Mouse (Mus musculus): ENCODE measurements around the gene Pkd1. TPM values are rescaled to one million over a fixed set of nuclear protein-coding genes. Genes with fewer than 3 reads are reported as not detected.

Gene Pkd1
- polyA plus RNA-seq, 1 experiment, result 13.0 TPM

GRCm38 (mm10) chr17:24558600-24559099, 9.0 kb downstream of the Pkd1 start:
- no peak overlapping the region for H3K4me3 ChIP-seq (ENCODE audit: low read depth, low read length)
- no peak overlapping the region for H3K27ac ChIP-seq (ENCODE audit: insufficient read depth, low read length)
- no peaks in the 10 kb centered on the region for H3K36me3 ChIP-seq (ENCODE audit: control insufficient read depth, insufficient read depth, low read length, poor library complexity, severe bottlenecking)
- no peak overlapping the region for H3K9ac ChIP-seq (ENCODE audit: low read depth, poor library complexity, severe bottlenecking)
- H3K4me1 ChIP-seq (ENCODE audit: control insufficient read depth, insufficient read depth, low read length), result peaks cover 1% of the 10 kb centered on the region
- no peaks in the 10 kb centered on the region for H3K9me3 ChIP-seq (replicated peaks; ENCODE audit: control insufficient read depth, insufficient read depth, low read length, poor library complexity, severe bottlenecking)
- no peaks in the 10 kb centered on the region for H3K27me3 ChIP-seq (ENCODE audit: control insufficient read depth, insufficient read depth, low read length, poor library complexity, severe bottlenecking)
- TF ChIP-seq POLR2A (IDR thresholded peaks at IDR 0.05; ENCODE audit: insufficient read depth, low read length), result no peak

DNA sequence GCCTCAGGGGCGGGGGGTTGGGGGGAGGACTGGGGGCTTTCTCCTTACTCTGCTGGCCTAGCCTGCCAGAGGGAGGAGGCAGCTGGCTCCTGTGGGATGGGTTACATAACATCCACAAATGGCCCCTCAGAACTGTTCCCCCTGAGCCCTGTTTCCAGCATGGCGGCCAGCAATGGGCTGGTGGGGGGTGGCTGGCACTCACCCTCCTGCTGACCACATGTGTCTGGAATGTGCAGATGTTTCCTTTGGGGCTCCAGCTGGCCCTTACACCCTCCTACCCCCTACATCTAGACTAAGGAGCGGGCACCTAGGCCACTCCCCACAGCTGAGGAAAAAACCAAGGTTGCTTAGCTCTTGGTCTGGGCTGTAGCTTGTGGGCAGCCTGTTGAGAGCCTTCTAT, 9.5 kb downstream of the Pkd1 start:
- H3K9me3 ChIP-seq (replicated peaks; ENCODE audit: control insufficient read depth, insufficient read depth, low read length, poor library complexity, severe bottlenecking), result no peaks in the 10 kb centered on the region
- no peak overlapping the region for H3K4me3 ChIP-seq (ENCODE audit: low read depth, low read length)
- no peaks in the 10 kb centered on the region for H3K36me3 ChIP-seq (ENCODE audit: control insufficient read depth, insufficient read depth, low read length, poor library complexity, severe bottlenecking)
- H3K4me1 ChIP-seq (ENCODE audit: control insufficient read depth, insufficient read depth, low read length), result peaks cover 1% of the 10 kb centered on the region
- no peak overlapping the region for H3K27ac ChIP-seq (ENCODE audit: insufficient read depth, low read length)
- no peaks in the 10 kb centered on the region for H3K27me3 ChIP-seq (ENCODE audit: control insufficient read depth, insufficient read depth, low read length, poor library complexity, severe bottlenecking)
- TF ChIP-seq POLR2A (IDR thresholded peaks at IDR 0.05; ENCODE audit: insufficient read depth, low read length) (no peak), CTCF (IDR thresholded peaks at IDR 0.05; ENCODE audit: low read depth, low read length) (no peak), EP300 (IDR thresholded peaks at IDR 0.05; ENCODE audit: insufficient read depth, low read depth, low read length) (no peak)
- no peak overlapping the region for H3K9ac ChIP-seq (ENCODE audit: low read depth, poor library complexity, severe bottlenecking)

- Histone ChIP-seq H3K27me3 (ENCODE audit: control insufficient read depth, insufficient read depth, low read length, poor library complexity, severe bottlenecking) (no peaks in the 10 kb centered on the region), H3K36me3 (ENCODE audit: control insufficient read depth, insufficient read depth, low read length, poor library complexity, severe bottlenecking) (no peaks in the 10 kb centered on the region), H3K4me1 (ENCODE audit: control insufficient read depth, insufficient read depth, low read length) (peaks cover 1% of the 10 kb centered on the region), H3K27ac (ENCODE audit: insufficient read depth, low read length) (no peak overlapping the region), H3K4me3 (ENCODE audit: low read depth, low read length) (no peak overlapping the region), H3K9me3 (replicated peaks; ENCODE audit: control insufficient read depth, insufficient read depth, low read length, poor library complexity, severe bottlenecking) (no peaks in the 10 kb centered on the region), H3K9ac (ENCODE audit: low read depth, poor library complexity, severe bottlenecking) (no peak overlapping the region)
- TF ChIP-seq EP300 (IDR thresholded peaks at IDR 0.05; ENCODE audit: insufficient read depth, low read depth, low read length) (no peak), CTCF (IDR thresholded peaks at IDR 0.05; ENCODE audit: low read depth, low read length) (no peak), POLR2A (IDR thresholded peaks at IDR 0.05; ENCODE audit: insufficient read depth, low read length) (no peak)
Measured at GRCm38 (mm10) chr17:24560301-24561028, 10.8 kb downstream of the Pkd1 start.

- Histone ChIP-seq H3K9ac (ENCODE audit: low read depth, poor library complexity, severe bottlenecking) (no peak overlapping the region), H3K27me3 (ENCODE audit: control insufficient read depth, insufficient read depth, low read length, poor library complexity, severe bottlenecking) (no peaks in the 10 kb centered on the region), H3K9me3 (replicated peaks; ENCODE audit: control insufficient read depth, insufficient read depth, low read length, poor library complexity, severe bottlenecking) (no peaks in the 10 kb centered on the region), H3K27ac (ENCODE audit: insufficient read depth, low read length) (no peak overlapping the region), H3K36me3 (ENCODE audit: control insufficient read depth, insufficient read depth, low read length, poor library complexity, severe bottlenecking) (no peaks in the 10 kb centered on the region), H3K4me3 (ENCODE audit: low read depth, low read length) (no peak overlapping the region), H3K4me1 (ENCODE audit: control insufficient read depth, insufficient read depth, low read length) (peaks cover 6% of the 10 kb centered on the region)
- TF ChIP-seq POLR2A (IDR thresholded peaks at IDR 0.05; ENCODE audit: insufficient read depth, low read length), result no peak
- no peak for TF ChIP-seq CTCF (IDR thresholded peaks at IDR 0.05; ENCODE audit: low read depth, low read length)
- no peak for TF ChIP-seq EP300 (IDR thresholded peaks at IDR 0.05; ENCODE audit: insufficient read depth, low read depth, low read length)
Measured at GRCm38 (mm10) chr17:24561592-24561991, 12.0 kb downstream of the Pkd1 start.

DNA sequence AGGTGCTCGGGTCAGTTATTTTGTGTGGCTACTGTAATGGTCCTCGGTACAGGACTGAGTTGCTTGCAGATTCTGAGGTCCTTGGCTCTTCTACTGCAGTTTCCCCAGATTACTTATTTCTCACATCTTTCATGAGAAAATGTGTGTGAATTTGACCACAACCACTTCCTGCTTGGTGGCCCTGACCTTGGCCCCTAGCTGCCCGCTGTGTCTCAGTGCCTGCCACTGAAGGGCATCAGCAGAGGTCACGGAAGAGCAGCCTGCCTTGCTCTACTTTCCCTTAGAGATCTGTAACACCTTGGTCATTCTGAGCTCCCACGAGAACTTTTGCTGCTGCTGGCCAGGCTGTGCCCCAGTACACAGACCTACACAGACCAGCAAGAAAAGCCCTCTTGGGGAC, 14.0 kb downstream of the Pkd1 start:
- Histone ChIP-seq H3K9ac (ENCODE audit: low read depth, poor library complexity, severe bottlenecking) (no peak overlapping the region), H3K9me3 (replicated peaks; ENCODE audit: control insufficient read depth, insufficient read depth, low read length, poor library complexity, severe bottlenecking) (no peaks in the 10 kb centered on the region), H3K4me1 (ENCODE audit: control insufficient read depth, insufficient read depth, low read length) (peaks cover 5% of the 10 kb centered on the region), H3K4me3 (ENCODE audit: low read depth, low read length) (no peak overlapping the region), H3K36me3 (ENCODE audit: control insufficient read depth, insufficient read depth, low read length, poor library complexity, severe bottlenecking) (no peaks in the 10 kb centered on the region), H3K27ac (ENCODE audit: insufficient read depth, low read length) (no peak overlapping the region), H3K27me3 (ENCODE audit: control insufficient read depth, insufficient read depth, low read length, poor library complexity, severe bottlenecking) (no peaks in the 10 kb centered on the region)
- TF ChIP-seq EP300 (IDR thresholded peaks at IDR 0.05; ENCODE audit: insufficient read depth, low read depth, low read length), result no peak
- TF ChIP-seq CTCF (IDR thresholded peaks at IDR 0.05; ENCODE audit: low read depth, low read length), result no peak

DNA sequence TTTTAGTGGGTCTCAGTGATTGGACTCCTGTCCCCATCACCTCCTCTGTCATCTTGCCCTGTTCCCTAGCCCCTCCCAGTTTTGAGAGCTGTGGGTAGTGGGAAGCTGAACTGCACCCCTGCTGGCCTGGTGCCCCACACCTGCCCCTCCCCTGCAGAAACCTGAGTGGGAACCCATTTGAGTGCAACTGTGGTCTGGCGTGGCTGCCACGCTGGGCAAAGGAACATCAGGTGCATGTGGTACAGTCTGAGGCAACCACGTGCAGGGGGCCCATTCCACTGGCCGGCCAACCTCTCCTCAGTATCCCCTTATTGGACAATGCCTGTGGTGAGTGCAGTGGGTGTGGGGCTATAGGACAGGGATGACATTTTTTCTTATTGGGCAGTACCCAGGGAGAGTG, 14.8 kb downstream of the Pkd1 start:
- no peak for TF ChIP-seq CTCF (IDR thresholded peaks at IDR 0.05; ENCODE audit: low read depth, low read length)
- TF ChIP-seq EP300 (IDR thresholded peaks at IDR 0.05; ENCODE audit: insufficient read depth, low read depth, low read length), result no peak
- no peak for TF ChIP-seq POLR2A (IDR thresholded peaks at IDR 0.05; ENCODE audit: insufficient read depth, low read length)
- Histone ChIP-seq H3K4me3 (ENCODE audit: low read depth, low read length) (no peak overlapping the region), H3K4me1 (ENCODE audit: control insufficient read depth, insufficient read depth, low read length) (peaks cover 5% of the 10 kb centered on the region), H3K36me3 (ENCODE audit: control insufficient read depth, insufficient read depth, low read length, poor library complexity, severe bottlenecking) (no peaks in the 10 kb centered on the region), H3K9ac (ENCODE audit: low read depth, poor library complexity, severe bottlenecking) (no peak overlapping the region), H3K27me3 (ENCODE audit: control insufficient read depth, insufficient read depth, low read length, poor library complexity, severe bottlenecking) (no peaks in the 10 kb centered on the region), H3K27ac (ENCODE audit: insufficient read depth, low read length) (no peak overlapping the region), H3K9me3 (replicated peaks; ENCODE audit: control insufficient read depth, insufficient read depth, low read length, poor library complexity, severe bottlenecking) (no peaks in the 10 kb centered on the region)
